Mouse (Mus musculus) cortical plate, adult 2 months (tissue): ENCODE data around the gene Mysm1. TPM values are rescaled to one million over a fixed set of nuclear protein-coding genes. Genes with fewer than 3 reads are reported as not detected.

ENCODE experiments used
- H3K27ac ChIP-seq: fragments of 200-500 bp; 2 replicates; pipeline ENCODE4 v1.5.1; 2012; ENCODE audit warnings: low read length, control low read depth, inconsistent platforms; ENCODE audit not compliant: insufficient read depth
- H3K4me1 ChIP-seq: fragments of 200-500 bp; 2 replicates; pipeline ENCODE4 v1.6.1; 2011; ENCODE audit warnings: low read length; ENCODE audit not compliant: control insufficient read depth, insufficient read depth
- H3K4me3 ChIP-seq: fragments of 200-500 bp; 2 replicates; pipeline ENCODE4 v1.5.1; 2011; ENCODE audit warnings: mild to moderate bottlenecking, low read length, control low read depth; ENCODE audit not compliant: insufficient read depth
- CTCF ChIP-seq: fragments of 200-500 bp; IDR thresholded peaks from 2 replicates; pipeline ENCODE4 v1.5.1; 2011; ENCODE audit warnings: mild to moderate bottlenecking, control low read depth, low read length; ENCODE audit not compliant: insufficient read depth; ENCODE audit errors: extremely low read depth
- POLR2A ChIP-seq: fragments of 200-500 bp; IDR thresholded peaks from 2 replicates; pipeline ENCODE4 v1.6.1; 2011; ENCODE audit warnings: mild to moderate bottlenecking, low read length, control low read depth; ENCODE audit not compliant: insufficient read depth; ENCODE audit errors: extremely low read depth
- polyA plus RNA-seq: library from polyadenylated mRNA; depleted of rRNA; stranded (reverse); fragments of >200 nt; gene quantifications from 2 replicates; pipeline ENCODE4 v1.2.3, GENCODE M21; 2012; rRNA removed

The Mysm1 gene
- polyA plus RNA-seq = 17.8 and 17.9 TPM in 2 replicates

GRCm38 (mm10) chr4:94978590-94979499 is at the start of gene Mysm1:
Mysm1 (minus strand) TSS chr4:94979100.
- Histone ChIP-seq H3K27ac (peak within 1 kb of the TSS; percentile 75), H3K4me1 (peaks cover 5% of the 10 kb centered on the region; the same call in 1 of the 2 replicates), H3K4me3 (peak within 1 kb of the TSS; percentile 81)
- TF ChIP-seq CTCF = no peak
- TF ChIP-seq POLR2A = peak; percentile 96

GRCm38 (mm10) chr4:95025847-95026600 is 47.1 kb upstream of the Mysm1 start:
- Histone ChIP-seq H3K4me1 (no peaks in the 10 kb centered on the region), H3K27ac (no peak overlapping the region), H3K4me3 (no peak overlapping the region)
- TF ChIP-seq CTCF = no peak

- Histone ChIP-seq H3K4me3 (no peak overlapping the region), H3K4me1 (no peaks in the 10 kb centered on the region), H3K27ac (no peak overlapping the region)
- TF ChIP-seq CTCF (no peak), POLR2A (no peak)
Measured at GRCm38 (mm10) chr4:95023350-95023953, 44.6 kb upstream of the Mysm1 start.

- no peak overlapping the region for H3K4me3 ChIP-seq
- H3K4me1 ChIP-seq = no peaks in the 10 kb centered on the region
- H3K27ac ChIP-seq = no peak overlapping the region
- TF ChIP-seq POLR2A (no peak), CTCF (no peak)
Measured at GRCm38 (mm10) chr4:95021649-95022637, 43.0 kb upstream of the Mysm1 start.

- no peak overlapping the region for H3K27ac ChIP-seq
- no peaks in the 10 kb centered on the region for H3K4me1 ChIP-seq
- no peak overlapping the region for H3K4me3 ChIP-seq
- TF ChIP-seq CTCF (no peak), POLR2A (no peak)
Measured at GRCm38 (mm10) chr4:95020201-95020600, 41.3 kb upstream of the Mysm1 start.

GRCm38 (mm10) chr4:95018221-95018620 is 39.3 kb upstream of the Mysm1 start:
- Histone ChIP-seq H3K27ac (no peak overlapping the region), H3K4me3 (no peak overlapping the region), H3K4me1 (no peaks in the 10 kb centered on the region)
- TF ChIP-seq POLR2A (no peak), CTCF (no peak)

GRCm38 (mm10) chr4:95012706-95013105 is 33.8 kb upstream of the Mysm1 start:
- Histone ChIP-seq H3K27ac (no peak overlapping the region), H3K4me1 (no peaks in the 10 kb centered on the region), H3K4me3 (no peak overlapping the region)
- TF ChIP-seq CTCF = no peak
- TF ChIP-seq POLR2A = no peak

- TF ChIP-seq CTCF = no peak
- no peak for TF ChIP-seq POLR2A
- no peaks in the 10 kb centered on the region for H3K4me1 ChIP-seq
- no peak overlapping the region for H3K27ac ChIP-seq
- no peak overlapping the region for H3K4me3 ChIP-seq
Measured at GRCm38 (mm10) chr4:95012256-95012655, 33.4 kb upstream of the Mysm1 start.
